Mouse (Mus musculus) left cerebral cortex, postnatal 25 days (tissue): ENCODE measurements around the gene Trak2. TPM values are rescaled to one million over a fixed set of nuclear protein-coding genes. Genes with fewer than 3 reads are reported as not detected.
"Not testable (repeated sequence)": the region's sequence is repeated elsewhere in the genome, so short reads cannot be mapped to it uniquely, and the experiment has no call there.

Experiments used
- DNase-seq, 2 experiments: peaks; one replicate each; pipeline ENCODE4 v3.0.0; 2022; ENCODE audit warnings: low spot score in 2 of 2, mixed read lengths in 1 of 2
- intact Hi-C: fragments of 180-260 bp; cut with DNase I; formaldehyde crosslinking; loops from one replicate; pipeline ENCODE4 v1.15.1; 2025
- total RNA-seq, 2 experiments: library from RNA; stranded (reverse); gene quantifications; 2 replicates each; pipeline ENCODE4 v1.2.3; 2021

The Trak2 gene
- total RNA-seq, 2 experiments from 2014 or later = 175 to 198 TPM

DNA sequence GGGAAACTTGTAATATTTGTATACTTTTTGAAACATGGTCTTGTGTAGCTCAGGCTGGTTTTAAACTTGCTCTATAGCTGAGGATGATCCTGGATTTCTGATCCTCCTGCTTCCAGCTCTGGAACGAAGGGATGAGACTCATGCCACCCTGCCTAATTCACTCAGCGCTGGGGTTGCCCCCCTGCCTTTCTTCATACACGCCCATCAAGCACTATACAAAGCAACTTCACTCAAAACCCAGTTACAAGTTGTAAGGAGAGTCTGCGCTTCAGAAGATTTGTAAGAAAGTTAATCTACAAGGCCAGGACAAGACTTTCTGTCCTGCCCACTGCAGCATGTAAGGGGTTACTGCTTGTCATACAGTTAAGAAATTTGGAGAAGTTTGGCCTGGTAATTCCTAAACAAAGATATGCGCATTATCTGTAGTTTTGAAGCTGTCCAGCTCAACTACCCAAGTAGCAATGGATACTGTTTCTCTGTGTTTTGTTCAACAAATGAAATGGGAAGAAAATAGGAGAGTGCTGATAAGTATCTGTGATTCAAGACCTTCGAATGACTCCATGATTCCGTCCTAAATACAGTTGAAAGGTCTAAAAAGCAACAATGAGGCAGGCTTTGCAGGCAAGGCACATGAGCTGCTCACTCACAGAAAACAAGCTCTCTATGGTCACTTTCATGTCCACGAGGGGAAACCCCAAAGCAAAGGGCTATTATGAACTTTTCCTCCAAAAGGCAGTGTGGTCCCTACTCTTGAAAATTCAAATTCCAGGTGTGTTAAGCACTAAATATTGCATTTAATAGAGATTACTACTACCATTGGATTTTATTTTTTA lies 18.4 kb downstream of the Trak2 start:
- DNase-seq = no peak
- intact Hi-C loops = no loop called here

DNA sequence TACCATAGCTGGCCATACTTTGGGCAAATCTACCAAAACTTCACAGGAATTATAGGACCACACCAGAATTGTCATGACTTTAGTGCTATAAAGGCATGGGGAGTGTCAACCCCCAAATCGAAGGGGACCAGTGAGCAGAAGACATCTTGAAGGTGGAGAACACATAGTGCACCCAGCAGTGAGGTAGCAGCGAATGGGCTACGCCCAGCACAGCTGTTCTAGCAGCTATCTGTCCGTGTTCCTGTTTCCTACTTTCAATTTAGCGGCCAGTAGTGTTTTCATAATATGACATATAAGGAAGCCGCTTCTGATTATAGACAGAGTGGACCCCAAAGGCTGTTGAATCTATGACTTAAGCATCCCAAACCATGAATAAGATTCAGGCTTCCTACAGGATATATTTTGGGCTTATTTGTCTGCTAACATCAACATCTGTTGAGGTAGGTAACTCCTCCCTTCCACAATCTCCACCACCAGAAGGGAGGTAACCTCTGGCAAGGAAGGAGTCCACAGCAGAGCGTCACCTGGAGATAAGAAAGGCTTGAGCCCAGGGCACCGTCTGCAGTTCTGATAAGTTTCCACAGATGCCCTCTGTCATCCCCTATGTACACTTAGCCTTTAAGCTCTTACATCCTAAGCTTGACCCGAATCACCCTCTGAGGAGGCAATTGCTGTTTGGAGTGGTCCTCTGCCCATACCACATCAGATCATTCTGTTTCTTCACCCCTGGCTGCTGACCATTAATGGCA lies 19.4 kb downstream of the Trak2 start:
- intact Hi-C loops = no loop called here
- no peak for DNase-seq

DNA sequence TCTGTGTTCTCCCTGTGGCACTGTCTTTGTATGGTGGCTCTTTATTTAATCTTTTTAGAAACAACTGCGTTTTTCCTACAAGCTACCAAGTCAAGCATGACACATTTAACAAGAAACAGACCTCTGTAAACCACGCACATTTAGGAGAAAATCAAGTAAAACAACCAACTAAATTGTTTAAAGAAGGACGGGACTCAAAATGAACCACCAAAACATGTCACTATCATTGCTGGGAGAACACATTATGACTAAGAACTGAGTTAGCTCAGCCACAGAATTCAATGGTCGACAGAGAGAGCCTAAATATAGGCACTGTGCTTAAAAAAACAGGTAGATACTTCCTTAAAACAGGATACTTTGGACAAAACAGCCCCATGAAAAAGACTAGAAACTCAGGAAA lies 20.2 kb downstream of the Trak2 start:
- intact Hi-C loops = no loop called here
- DNase-seq = no peak

DNA sequence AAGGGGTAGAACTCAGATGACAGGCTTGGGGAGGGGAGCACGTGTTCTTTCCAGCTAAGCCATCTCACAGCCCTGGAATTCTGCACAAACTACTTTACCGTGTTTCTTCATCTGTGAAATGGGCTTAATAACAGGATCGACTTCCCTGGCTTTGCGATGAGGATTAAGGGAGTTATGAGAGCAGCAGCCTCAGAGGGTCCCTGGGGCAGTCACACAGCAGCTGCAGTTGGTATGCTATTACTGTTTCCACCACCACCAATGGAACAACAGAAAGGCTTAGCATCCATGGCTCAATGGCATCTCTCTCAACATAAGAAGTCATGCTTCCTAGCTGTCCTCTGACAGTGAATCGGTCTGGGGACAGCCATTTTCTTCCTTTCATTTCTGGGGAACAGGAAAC lies 20.7 kb downstream of the Trak2 start:
- intact Hi-C loops = no loop called here
- no peak for DNase-seq

DNA sequence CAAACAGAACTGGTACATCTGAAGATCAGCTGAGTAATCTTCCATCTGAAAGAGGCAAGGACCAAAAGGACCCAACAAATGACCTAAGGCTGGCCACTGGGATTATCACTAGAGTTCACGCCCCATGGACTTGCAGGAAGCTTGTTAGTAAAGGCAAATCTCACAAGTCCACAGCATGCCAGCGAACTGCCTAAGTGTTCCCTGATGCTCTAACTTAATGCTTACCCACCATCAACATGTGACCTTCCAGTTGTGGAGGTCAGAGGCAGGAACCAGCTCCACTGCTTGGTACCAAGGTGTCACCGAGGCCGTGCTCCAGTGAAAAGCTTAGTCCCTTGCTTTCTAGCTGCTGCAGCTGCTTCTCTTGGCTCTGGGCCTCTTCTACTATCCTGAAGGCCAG lies 21.4 kb downstream of the Trak2 start:
- intact Hi-C loops = no loop called here
- DNase-seq = no peak

DNA sequence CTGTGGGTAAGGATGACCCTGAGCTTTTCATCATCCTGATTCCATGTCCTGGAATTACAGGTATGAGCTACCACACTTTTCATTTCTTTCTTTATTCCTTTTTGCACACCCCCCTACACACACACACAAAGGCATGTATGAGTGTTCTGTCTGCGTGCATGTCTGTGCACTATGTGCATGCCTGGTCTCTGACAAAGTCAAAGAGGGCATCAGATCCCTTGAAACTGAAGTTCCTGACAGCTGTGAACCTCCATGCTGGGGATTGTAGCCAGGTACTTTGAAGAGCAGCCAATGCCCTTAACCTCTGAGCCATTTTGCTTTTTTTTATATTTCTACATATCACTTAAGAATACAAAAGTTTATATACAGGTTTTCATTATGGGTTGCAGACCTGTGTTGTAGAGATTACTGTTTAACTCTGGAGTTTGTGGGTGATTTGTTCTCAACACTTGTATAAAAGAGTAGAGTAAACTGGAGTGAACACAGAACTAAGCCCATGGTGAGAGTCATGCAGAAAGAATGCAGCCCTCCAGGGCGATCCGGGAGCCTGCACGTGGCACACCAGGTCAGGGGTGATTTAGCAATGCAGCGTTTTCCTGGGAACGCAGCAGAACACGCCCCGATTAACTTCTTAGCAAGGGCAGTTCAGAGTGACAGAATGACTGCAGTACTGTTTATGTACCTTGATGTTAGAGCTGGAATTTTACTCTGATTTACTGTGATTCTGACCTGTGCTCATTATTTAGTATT lies 22.2 kb downstream of the Trak2 start:
- intact Hi-C loops = no loop called here
- DNase-seq = no peak

DNA sequence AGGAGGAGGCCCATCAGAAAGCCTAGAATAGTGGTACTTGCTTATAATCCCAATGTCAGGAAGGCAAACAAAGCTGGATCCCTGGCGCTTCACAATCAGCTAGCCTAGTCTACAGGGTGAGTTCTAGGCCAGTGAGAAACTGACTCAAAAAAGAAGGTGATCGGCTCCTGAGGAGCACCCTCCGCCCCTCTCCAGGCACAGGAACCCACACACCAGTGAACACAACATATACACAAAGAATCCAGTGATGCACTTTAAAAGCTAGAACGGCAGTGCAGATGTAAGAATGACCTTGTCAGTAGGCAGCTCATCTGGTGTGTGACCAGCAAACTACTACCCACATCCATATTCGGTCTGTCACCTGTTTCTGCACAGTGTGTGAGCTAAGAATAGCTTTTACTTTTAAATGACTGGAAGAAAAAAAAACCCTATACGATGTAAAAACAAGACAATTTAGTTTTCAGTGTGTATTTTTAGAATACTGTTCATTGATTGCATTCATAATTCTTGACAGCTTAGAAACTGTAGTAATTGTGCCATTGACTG lies 23.6 kb downstream of the Trak2 start:
- intact Hi-C loops = no loop called here
- no peak for DNase-seq

DNA sequence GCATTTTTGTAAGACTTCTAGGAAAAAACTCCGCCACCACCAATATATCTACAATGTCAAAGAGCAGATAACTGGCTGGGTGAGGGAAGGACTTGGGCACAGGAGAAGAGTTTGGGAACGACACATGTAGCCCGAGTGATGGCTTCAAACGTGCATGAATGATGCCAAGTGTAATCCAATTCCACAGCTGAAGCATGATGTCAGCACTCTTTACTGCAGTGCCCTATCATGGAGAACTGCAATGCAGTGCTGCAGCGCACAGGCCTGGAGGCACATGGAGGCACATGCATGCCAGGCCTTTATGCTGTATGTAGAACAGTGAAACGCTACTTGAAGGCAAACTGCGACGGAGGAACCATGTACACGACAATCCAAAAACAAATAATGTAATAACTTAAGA lies 26.5 kb downstream of the Trak2 start:
- DNase-seq = no peak
- intact Hi-C loops = no loop called here

DNA sequence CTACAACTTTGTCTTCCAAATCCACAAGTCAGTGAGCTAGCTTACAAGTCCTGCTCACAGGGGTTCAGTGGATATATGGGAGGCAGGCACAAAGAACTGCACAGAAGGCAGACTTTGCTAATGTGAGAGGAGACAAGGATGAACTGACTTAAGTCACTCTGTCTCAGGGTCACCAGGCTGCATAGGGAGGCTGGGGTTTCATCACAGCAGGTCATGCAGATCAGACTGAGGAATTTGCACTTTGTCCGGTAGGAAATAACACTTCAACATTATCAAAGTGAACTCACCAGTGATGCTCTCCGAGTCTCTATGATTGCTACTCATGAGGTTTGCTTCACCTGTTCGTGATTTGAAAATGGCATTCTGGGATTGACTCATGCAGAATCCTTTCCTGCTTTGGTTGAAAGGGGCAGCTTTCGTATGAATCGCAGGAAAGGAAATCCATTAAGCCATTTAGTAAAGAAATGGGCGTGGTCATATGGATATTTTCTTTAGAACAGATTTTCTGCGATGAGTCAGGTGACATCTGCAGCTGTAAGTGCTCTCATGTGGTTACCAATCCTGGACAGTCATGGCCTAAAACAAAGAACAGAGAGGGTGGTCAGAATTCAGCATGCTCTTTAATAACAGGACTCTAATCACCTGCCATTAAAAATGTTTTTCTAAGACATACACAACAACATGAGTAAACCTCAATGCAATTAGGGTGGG lies 27.1 kb downstream of the Trak2 start:
- intact Hi-C loops = no loop called here
- no peak for DNase-seq

DNA sequence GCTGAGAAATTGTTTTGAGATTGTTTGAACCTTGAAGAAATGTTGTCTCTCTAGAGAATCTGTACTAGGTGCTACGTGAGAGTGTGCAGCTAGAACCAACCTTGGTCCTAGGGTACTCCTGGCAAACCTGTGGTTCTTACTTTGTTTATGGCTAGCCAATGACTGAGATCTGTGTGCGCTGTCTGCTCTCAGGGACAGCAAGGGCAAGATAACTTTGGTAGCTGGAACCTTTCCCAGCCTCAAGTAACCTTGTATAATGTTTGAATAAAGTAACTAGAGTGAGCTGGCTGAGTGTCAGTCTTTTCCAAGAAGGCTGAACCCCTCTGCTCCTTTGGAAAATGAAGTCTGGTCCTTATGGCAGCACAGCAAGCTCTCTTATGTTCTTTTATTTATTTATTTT lies 27.7 kb downstream of the Trak2 start:
- DNase-seq = no peak
- intact Hi-C loops = no loop called here

DNA sequence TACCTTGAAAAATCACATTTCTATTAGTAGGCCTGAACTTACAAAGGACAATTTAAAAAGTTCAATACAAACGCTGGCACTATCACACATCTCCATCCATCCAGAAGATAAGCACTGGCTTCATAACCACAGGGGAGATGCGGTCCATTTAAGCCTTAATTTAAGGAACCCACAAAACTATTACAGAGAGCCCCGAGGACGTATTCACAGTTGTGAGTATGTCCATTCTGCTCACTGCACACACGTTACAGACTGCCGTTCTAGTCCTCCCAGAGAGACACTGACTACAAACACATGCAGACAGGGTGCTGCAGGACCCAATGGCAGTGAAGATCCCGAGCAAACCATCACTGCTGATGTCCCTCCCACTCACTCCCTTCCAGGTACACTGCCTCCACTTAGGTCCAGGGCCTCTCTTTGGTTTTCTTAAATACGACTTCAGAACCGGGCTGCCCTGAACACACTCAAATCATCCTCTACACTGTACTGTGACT lies 35.6 kb downstream of the Trak2 start:
- intact Hi-C loops = no loop called here
- DNase-seq = no peak

DNA sequence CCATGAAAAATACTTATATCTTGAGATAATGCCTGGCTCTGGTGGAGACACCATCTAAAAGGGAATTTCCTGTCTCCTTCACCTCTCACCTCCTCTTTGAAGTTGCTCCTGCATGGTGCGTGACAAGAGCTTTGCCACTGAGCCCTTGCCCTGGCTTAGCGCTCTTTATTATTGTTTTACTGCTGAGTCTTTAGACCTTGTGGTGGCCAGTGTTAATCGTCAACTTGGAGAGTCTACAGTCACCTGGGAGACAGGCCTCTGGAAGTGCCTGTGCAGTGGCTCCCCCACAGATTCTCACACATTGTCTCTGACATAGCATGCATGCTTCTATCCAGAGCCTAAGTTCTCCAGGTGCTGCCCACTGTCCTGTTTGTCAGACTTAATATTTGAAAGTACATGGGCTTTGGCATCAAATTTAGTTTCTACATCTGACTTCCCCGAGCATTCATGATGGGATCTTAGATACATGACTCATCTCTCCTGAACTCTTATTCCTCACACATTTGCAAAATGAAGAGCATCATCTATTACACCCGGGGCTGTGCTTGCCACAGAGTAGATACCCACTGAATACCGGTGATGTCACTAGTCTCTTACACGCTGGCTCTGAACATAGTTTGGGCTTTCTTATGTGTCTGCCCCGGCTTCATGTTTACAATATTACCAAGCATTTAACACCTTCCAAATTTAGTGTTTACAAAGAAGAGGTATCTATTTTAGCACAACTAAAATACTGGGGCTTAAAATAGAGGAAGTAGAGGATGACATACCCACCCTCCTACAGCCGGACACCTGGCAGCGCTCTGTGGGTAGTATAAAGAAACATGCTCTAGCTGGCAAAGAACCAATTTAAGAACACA lies 36.3 kb downstream of the Trak2 start:
- intact Hi-C loops = no loop called here

DNA sequence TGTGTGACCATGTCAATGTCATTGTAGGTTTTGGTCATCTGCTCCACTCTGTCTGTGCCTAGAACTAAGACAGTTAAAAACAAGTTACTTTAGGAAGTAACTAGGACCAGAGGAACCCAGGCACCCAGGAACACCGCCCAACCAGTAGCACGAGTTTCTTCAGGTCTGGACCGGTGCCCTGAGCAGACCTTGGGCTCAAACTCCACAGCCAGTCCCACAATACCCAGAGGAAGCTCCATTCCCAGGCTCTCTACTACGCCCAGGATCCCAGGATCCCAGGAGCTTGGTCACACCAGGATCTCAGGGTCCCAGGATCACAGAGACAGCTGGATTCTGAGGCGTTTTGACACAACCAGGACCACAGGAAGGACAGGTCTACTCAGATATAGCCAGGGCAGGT lies 46.6 kb downstream of the Trak2 start:
- intact Hi-C loops = no loop called here
- DNase-seq = no peak

More for the DNA sequence above, 36.3 kb downstream of the Trak2 start:
- peak in 1 of 2 experiments; percentile 44 for DNase-seq

DNA sequence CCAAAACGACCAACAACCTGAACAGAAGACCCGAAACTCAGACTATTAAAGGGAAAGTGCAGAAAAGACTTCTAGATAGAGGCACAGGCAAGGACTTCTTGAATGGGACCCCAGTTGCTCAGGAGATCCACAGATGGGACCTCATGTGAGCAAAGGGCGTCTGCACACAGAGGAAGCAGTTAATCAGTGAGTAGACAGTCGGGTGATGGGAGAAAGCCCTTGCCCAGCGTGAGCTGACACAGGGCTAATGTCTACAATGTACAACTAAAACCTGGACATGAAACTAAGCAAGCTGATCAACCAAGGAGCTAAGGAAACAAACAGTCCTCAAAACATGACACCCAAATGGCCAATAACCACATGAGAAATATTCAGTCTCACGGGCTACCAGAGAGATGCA lies 55.7 kb downstream of the Trak2 start:
- intact Hi-C loops = no loop called here
- no peak for DNase-seq

DNA sequence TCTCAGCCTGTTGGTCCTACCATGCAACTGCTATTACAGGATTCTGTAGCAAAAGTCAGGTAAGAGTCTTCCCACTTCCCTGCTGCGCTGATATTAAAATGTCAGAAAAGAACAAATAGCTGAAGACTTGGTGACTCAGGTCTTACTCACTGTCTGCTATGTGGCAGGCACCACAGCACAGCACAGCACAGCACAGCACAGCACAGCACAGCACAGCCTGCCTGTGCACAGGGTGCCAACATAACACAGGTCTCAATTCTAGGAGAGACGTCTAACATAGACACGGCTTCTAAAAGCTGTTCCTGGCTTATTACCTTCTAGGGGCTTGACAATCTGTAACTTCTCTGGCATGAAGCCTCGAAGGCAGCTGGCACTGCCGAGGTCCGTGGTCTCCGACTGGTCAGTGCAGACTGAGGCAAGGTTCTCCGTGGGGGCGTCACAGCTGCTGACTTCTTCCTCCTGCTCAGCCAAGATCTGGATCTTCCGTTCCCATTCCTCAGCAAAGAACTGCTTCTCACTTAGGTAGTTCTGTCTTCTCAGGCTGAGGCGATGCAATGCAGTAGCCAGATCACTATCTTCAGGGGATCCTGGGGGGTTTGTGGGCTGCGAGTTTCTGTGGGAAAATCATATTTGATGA lies 63.5 kb downstream of the Trak2 start:
- DNase-seq = peak; percentile 16 to 33
- intact Hi-C loops = no loop called here

DNA sequence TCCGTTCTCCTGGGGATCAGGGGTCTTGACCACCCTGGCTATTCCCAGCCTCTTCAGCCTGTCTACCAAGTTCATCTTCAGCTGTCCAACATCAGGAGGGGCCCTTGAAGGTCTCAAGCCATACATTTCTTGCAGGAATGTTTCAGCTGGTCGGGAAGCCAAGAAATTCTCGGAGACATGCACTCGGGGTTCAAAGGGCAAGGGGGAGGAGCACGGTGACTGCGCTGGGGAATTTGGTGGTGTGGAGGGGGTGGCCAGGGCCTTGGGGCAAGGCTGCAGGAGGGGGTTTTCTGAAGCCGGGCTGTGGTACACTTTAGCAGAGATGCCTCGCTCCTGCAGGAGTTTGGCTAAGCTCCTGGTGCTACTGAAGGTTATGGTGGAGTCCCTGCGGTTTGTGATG lies 69.5 kb downstream of the Trak2 start:
- intact Hi-C loops = no loop called here
- no peak for DNase-seq

DNA sequence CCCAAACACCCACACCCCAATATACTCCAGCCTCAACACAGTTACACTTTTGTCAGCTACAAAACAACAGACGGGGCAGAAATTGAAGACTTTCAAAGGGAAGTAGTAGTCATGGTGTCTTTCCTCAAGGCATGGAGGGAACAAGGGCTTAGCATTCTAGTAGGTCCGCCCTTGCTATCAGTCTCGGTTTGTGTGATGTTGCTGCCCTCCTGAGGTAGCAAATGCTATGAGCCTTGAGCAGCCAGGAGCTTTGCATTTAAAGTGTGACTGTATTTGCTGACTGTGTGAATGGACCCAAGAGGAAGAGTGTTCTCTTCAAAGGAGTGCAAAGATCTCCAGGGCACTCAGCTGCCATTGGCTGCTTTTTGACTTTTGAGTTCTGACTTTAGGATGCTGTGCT lies 75.7 kb downstream of the Trak2 start:
- peak; percentile 27 to 53 for DNase-seq
- intact Hi-C loops = loop anchor here (2.0 kb wide), 1 partner anchor 201 kb away; no protein-coding TSS in a partner anchor

DNA sequence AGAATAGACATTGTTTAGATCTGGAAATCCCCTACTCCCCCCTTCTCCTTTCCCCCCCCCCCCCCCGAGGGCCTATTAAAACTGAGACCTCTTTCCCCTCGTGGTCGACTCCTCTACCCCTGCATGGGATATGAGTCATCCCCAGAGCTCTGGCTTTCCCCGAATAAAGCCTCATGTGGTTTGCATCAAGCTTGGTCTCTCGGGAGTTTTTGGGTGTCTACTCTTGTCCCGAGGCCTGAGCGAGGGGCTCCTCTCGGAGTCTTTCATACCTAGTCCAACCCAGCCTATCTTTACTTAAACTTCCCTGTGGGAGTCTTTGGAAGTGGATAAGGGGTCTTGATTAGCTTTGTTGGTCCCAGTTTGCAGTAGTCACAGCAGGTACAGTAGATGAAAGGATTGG lies 80.8 kb downstream of the Trak2 start:
- intact Hi-C loops, DNase-seq: not testable (repeated sequence)
